Mouse (Mus musculus) brain, embryonic 14.5 days (tissue): ENCODE data around the gene Itga7. TPM values are rescaled to one million over a fixed set of nuclear protein-coding genes. Genes with fewer than 3 reads are reported as not detected.

Experiments used
- DNase-seq: peaks from one replicate; pipeline ENCODE4 v3.0.0-alpha.2; 2011; ENCODE audit warnings: low read depth
- CTCF ChIP-seq: fragments of 200-500 bp; IDR thresholded peaks from 2 replicates; pipeline ENCODE4 v1.5.1; 2012; ENCODE audit warnings: inconsistent platforms, mild to moderate bottlenecking, moderate library complexity, borderline replicate concordance; ENCODE audit not compliant: insufficient read depth, insufficient read length; ENCODE audit errors: extremely low read depth
- POLR2A ChIP-seq: fragments of 200-500 bp; IDR thresholded peaks from 2 replicates; pipeline ENCODE4 v1.6.1; 2012; ENCODE audit warnings: mild to moderate bottlenecking, inconsistent platforms, borderline replicate concordance; ENCODE audit not compliant: poor library complexity, insufficient read depth, insufficient read length, severe bottlenecking; ENCODE audit errors: extremely low read depth
- polyA plus RNA-seq: library from polyadenylated mRNA; depleted of rRNA; stranded (reverse); fragments of >200 nt; gene quantifications from 2 replicates; pipeline ENCODE4 v1.2.3, GENCODE M21; 2012; rRNA removed

Itga7 gene
- 5.8 and 7.1 TPM in 2 replicates for polyA plus RNA-seq

GRCm38 (mm10) chr10:128933574-128933973 lies at the start of gene Itga7:
Itga7 (plus strand) TSS chr10:128933818.
- DNase-seq = peak; percentile 59

GRCm38 (mm10) chr10:128888941-128889827 lies 44.4 kb upstream of the Itga7 start:
- no peak for TF ChIP-seq CTCF
- TF ChIP-seq POLR2A = no peak
- peak; percentile 88 for DNase-seq

More at GRCm38 (mm10) chr10:128933574-128933973, at the start of gene Itga7:
- TF ChIP-seq POLR2A = no peak
- no peak for TF ChIP-seq CTCF

GRCm38 (mm10) chr10:128889846-128890245 lies 43.8 kb upstream of the Itga7 start:
- no peak for DNase-seq
- no peak for TF ChIP-seq CTCF
- no peak for TF ChIP-seq POLR2A

GRCm38 (mm10) chr10:128890383-128891295 lies 43.0 kb upstream of the Itga7 start:
- peak; percentile 31 for DNase-seq

GRCm38 (mm10) chr10:128891296-128892094 lies 42.1 kb upstream of the Itga7 start, which contains the start of gene Gdf11:
Gdf11 (minus strand) TSS chr10:128891718.
- peak; percentile 95 for DNase-seq
- TF ChIP-seq CTCF (no peak), POLR2A (peak; percentile 37; the same call in 1 of the 2 replicates)

More at GRCm38 (mm10) chr10:128890383-128891295, 43.0 kb upstream of the Itga7 start:
- no peak for TF ChIP-seq POLR2A
- no peak for TF ChIP-seq CTCF

GRCm38 (mm10) chr10:128892246-128892645 lies 41.4 kb upstream of the Itga7 start:
- TF ChIP-seq POLR2A (no peak), CTCF (no peak)
- DNase-seq = no peak

GRCm38 (mm10) chr10:128895437-128895836 lies 38.2 kb upstream of the Itga7 start:
- DNase-seq = peak; percentile 92
- TF ChIP-seq CTCF = peak; percentile 69; the same call in 1 of the 2 replicates
- no peak for TF ChIP-seq POLR2A

GRCm38 (mm10) chr10:128895952-128896693 lies 37.5 kb upstream of the Itga7 start:
- TF ChIP-seq CTCF (no peak), POLR2A (no peak)
- DNase-seq = peak; percentile 83

GRCm38 (mm10) chr10:128896807-128897206 lies 36.8 kb upstream of the Itga7 start:
- TF ChIP-seq POLR2A (no peak), CTCF (no peak)
- DNase-seq = no peak

- TF ChIP-seq CTCF (no peak), POLR2A (no peak)
- peak; percentile 81 for DNase-seq
Measured at GRCm38 (mm10) chr10:128897501-128897900, 36.1 kb upstream of the Itga7 start.

- TF ChIP-seq CTCF = no peak
- DNase-seq = no peak
Measured at GRCm38 (mm10) chr10:128899759-128900490, 33.7 kb upstream of the Itga7 start.
